Mouse (Mus musculus) stomach, postnatal 0 days (tissue): ENCODE data around the gene Rbm15. TPM values are rescaled to one million over a fixed set of nuclear protein-coding genes. Genes with fewer than 3 reads are reported as not detected.

Experiments
- ATAC-seq: fragments of 200-750 bp; cut with Nextera tagmentation; 2 replicates; pipeline ENCODE4 v1.8.0; 2017; ENCODE audit not compliant: low FRiP score, low TSS enrichment
- DNase-seq: peaks from one replicate; pipeline ENCODE4 v3.0.0-alpha.2; 2016; ENCODE audit warnings: low spot score
- H3K27ac ChIP-seq: fragments of 300-500 bp; sonication (generic); replicated peaks from 2 replicates; pipeline ENCODE4 v1.5.1; 2014; ENCODE audit warnings: mild to moderate bottlenecking, control low read depth
- H3K27me3 ChIP-seq: fragments of 300-500 bp; sonication (generic); 2 replicates; pipeline ENCODE4 v1.6.1; 2014; ENCODE audit warnings: low read length; ENCODE audit not compliant: control insufficient read depth, insufficient read depth
- H3K36me3 ChIP-seq: fragments of 300-500 bp; sonication (generic); 2 replicates; pipeline ENCODE4 v1.6.1; 2014; ENCODE audit warnings: low read length, mixed read lengths; ENCODE audit not compliant: control insufficient read depth, insufficient read depth
- H3K4me1 ChIP-seq: fragments of 300-500 bp; sonication (generic); replicated peaks from 2 replicates; pipeline ENCODE4 v1.6.1; 2014; ENCODE audit warnings: antibody characterized with exemption; ENCODE audit not compliant: control insufficient read depth, insufficient read depth
- H3K4me2 ChIP-seq: fragments of 300-500 bp; sonication (generic); replicated peaks from 2 replicates; pipeline ENCODE4 v1.6.1; 2014; ENCODE audit warnings: low read depth, mild to moderate bottlenecking, control low read depth, moderate library complexity
- H3K4me3 ChIP-seq: fragments of 300-500 bp; sonication (generic); 2 replicates; pipeline ENCODE4 v1.5.1; 2014; ENCODE audit warnings: low read depth, low read length, control low read depth
- H3K9ac ChIP-seq: fragments of 300-500 bp; sonication (generic); 2 replicates; pipeline ENCODE4 v1.6.1; 2014; ENCODE audit warnings: mild to moderate bottlenecking, low read length, control low read depth, mixed read lengths
- H3K9me3 ChIP-seq: fragments of 300-500 bp; sonication (generic); 2 replicates; pipeline ENCODE4 v1.6.1; 2016; ENCODE audit warnings: low read length; ENCODE audit not compliant: control insufficient read depth
- CTCF ChIP-seq: IDR thresholded peaks from 2 replicates; pipeline ENCODE4 v1.5.1; 2016; ENCODE audit warnings: antibody characterized with exemption, low read depth, mild to moderate bottlenecking, moderate library complexity
- EP300 ChIP-seq: optimal IDR thresholded peaks from 2 replicates; pipeline ENCODE3; 2016; ENCODE audit warnings: antibody characterized with exemption
- WGBS: fragments of 180-500 bp; shearing (Covaris S2); extraction: QIAGEN DNeasy Blood & Tissue Kit; methylation state at CpG from one replicate; pipeline ENCODE4 v1.1.7; 2014; 5-methylcytosine and 5-hydroxymethylcytosine counted together
- polyA plus RNA-seq: library from polyadenylated mRNA; unstranded; fragments of >200 nt; fragmentation: Nextera tagmentation; extraction: Ambion mirVana; gene quantifications from 2 replicates; pipeline ENCODE4 v1.2.1, GENCODE M21; 2015

Rbm15 gene
- polyA plus RNA-seq, 1 experiment from 2014 or later = 6.0 TPM

DNA sequence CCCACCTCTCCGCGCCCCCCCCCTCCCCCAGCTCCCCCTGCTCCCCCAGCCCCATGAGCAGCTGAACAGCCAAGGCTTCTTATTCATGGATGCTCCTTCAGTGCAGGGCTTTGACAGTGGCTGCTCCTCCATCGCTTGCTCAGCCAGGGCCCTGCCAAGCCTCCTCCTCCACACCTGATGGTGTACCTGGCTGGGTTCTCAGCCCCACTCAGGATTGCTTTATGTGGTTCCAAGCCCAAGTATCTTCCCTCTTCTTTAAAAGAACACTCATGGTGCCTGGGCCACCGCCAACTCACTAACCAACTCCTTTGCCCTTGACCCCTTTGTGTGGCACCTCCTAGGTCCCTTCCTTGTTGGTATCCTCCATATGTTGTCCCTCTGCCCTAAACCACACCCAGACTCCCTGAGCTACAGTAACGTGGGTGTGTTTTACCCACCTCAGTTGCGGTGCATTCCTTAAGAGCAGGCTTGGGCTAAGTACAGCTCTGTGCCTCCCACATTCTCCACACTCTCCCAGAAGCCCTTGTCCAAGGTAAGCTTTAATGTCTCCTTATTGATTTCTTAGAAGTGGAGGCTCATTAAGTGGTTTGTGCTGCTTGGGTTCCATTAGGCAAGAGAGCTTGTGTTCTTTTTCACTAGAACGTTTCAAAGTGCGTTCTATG is 34.6 kb upstream of the Rbm15 start:
- Histone ChIP-seq H3K4me2 (no peak overlapping the region), H3K4me1 (no peaks in the 10 kb centered on the region), H3K27me3 (no peaks in the 10 kb centered on the region), H3K4me3 (no peak overlapping the region), H3K9me3 (no peaks in the 10 kb centered on the region), H3K36me3 (no peaks in the 10 kb centered on the region), H3K9ac (no peak overlapping the region), H3K27ac (no peak overlapping the region)
- DNase-seq (no peak), ATAC-seq (no peak)
- 60% methylated on average over 8 of the region's 8 CpGs for WGBS
- no peak for TF ChIP-seq CTCF
- no peak for TF ChIP-seq EP300

DNA sequence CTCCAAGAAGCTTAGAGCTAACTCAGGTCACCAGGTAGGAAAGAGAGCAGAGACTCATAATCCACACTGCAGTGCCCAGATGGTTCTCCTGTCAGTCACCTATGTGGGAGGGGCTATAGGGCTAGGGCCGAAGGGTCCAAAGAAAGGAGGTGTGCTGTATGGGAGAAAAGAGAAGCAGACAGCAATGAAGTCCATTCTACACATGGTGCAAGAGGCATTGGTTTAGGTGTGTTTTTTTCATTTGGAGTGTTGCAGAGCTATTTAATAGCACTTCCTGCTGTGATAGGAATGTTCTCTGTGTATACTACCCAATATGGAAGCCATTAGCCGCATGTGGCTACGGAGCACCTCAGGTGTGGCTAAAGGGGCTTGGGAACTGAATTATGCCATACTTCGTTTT is 31.9 kb upstream of the Rbm15 start:
- WGBS = 90% methylated on average over 4 of the region's 4 CpGs
- H3K4me1 ChIP-seq = no peaks in the 10 kb centered on the region
- ATAC-seq (no peak), DNase-seq (no peak)
- no peak overlapping the region for H3K27ac ChIP-seq
- no peaks in the 10 kb centered on the region for H3K36me3 ChIP-seq
- H3K9ac ChIP-seq = no peak overlapping the region
- H3K9me3 ChIP-seq = no peaks in the 10 kb centered on the region
- H3K27me3 ChIP-seq = no peaks in the 10 kb centered on the region
- no peak overlapping the region for H3K4me3 ChIP-seq
- TF ChIP-seq CTCF (no peak), EP300 (no peak)
- H3K4me2 ChIP-seq = no peak overlapping the region

DNA sequence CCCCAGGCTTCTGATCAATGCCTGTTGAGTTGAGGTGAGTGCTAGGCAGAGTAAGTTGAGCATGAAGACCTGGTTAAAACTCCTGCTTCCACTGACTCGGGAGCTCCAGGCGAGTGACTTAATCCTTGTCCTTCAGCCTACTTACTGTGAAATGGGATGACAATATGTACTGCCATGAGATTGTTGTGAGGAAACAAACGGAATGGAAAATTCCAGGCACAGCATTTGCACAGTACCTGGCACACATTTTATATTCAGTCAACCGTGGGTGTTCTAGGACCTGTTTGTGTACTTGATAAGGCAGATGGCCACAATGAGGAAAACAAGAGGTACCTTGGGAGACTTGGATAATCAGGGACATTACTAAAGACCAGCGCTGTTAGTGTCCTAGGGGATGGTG is 29.9 kb upstream of the Rbm15 start:
- TF ChIP-seq EP300 (no peak), CTCF (no peak)
- ATAC-seq (no peak), DNase-seq (no peak)
- Histone ChIP-seq H3K4me2 (no peak overlapping the region), H3K4me3 (no peak overlapping the region), H3K4me1 (no peaks in the 10 kb centered on the region), H3K36me3 (no peaks in the 10 kb centered on the region), H3K9me3 (no peaks in the 10 kb centered on the region), H3K27me3 (no peaks in the 10 kb centered on the region), H3K27ac (no peak overlapping the region), H3K9ac (no peak overlapping the region)
- 80% methylated on average over 5 of the region's 5 CpGs for WGBS

DNA sequence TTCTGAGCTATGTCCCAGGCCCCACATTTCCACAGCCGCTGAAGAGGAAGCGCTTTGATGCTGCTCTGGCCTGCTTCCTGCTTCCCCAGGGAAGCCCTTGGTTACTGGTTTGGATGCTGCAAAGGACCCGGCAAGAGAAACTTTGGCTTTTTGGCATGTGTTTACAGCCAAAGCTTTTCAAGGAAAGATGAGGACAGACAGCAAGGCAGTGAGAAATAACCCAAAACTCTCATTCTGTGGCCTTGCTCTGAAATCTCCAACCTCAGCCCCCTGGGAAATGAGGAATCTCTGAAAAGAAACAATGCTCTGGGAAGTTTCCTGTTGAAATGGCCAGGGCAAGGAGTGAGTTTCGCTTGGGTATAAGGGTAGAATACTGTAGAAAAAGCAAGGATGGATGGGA is 26.9 kb upstream of the Rbm15 start:
- Histone ChIP-seq H3K9ac (no peak overlapping the region), H3K4me1 (no peaks in the 10 kb centered on the region), H3K27ac (no peak overlapping the region), H3K4me3 (no peak overlapping the region), H3K9me3 (no peaks in the 10 kb centered on the region), H3K27me3 (no peaks in the 10 kb centered on the region), H3K4me2 (no peak overlapping the region), H3K36me3 (no peaks in the 10 kb centered on the region)
- DNase-seq (no peak), ATAC-seq (no peak)
- TF ChIP-seq CTCF (no peak), EP300 (no peak)
- 69% methylated on average over 4 of the region's 4 CpGs for WGBS

DNA sequence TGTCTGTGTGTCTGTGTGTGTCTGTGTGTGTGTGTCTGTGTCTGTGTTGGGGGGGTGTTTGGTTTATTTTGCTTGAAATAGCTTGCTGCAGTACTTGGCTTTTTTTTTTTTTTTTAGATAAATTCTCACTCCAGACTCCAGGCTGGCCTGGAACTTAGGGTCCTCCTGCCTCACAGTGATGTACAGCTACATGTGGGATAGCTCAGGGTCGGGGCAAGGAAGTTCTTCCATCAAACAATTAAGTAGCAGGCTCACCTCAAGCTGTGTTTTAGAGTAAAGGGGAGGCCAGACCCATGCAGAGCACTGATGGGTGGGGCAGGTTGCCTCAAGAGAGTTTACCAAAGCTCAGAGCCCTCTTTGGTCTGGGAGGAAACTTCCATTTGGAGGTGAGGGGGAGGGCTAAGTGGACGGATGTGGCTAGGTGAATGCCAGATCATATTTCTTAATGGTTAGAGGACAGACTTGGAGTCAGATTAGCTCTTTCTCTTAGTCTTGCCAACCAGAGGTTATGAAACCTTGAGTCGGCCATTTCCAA is 24.3 kb upstream of the Rbm15 start:
- ATAC-seq = no peak
- Histone ChIP-seq H3K4me2 (no peak overlapping the region), H3K27me3 (no peaks in the 10 kb centered on the region), H3K4me3 (no peak overlapping the region), H3K9me3 (no peaks in the 10 kb centered on the region), H3K9ac (no peak overlapping the region), H3K4me1 (no peaks in the 10 kb centered on the region), H3K36me3 (no peaks in the 10 kb centered on the region), H3K27ac (no peak overlapping the region)
- no peak for TF ChIP-seq CTCF
- TF ChIP-seq EP300 = no peak
- DNase-seq = no peak
- 59% methylated on average over 3 of the region's 3 CpGs for WGBS

DNA sequence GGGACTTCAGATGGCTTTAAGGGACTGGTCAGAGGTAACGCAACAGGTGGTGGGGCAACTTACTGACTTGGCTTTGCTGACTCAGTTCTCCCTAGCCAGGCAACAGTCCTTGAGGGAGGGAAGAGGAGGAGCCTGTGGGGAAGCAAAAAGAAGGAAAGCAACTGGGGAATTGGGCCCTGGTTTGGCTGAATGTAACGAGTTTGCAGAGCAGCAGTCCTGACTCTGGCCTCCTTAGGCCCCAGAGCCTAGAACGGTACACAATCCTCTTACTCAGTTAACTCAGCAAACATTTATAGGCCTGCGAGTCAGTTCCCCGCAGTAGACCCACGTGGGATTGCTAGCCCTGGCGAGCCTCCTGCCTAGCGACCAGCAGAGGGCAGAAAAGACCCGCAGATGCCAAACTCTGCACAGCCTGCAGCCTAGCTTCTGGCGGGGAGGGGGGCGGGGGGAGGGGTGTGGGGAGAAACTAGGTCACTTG is 23.5 kb upstream of the Rbm15 start:
- no peak overlapping the region for H3K9ac ChIP-seq
- no peaks in the 10 kb centered on the region for H3K4me1 ChIP-seq
- no peaks in the 10 kb centered on the region for H3K9me3 ChIP-seq
- TF ChIP-seq EP300 (no peak), CTCF (peak; percentile 80)
- DNase-seq = peak; percentile 85
- 3% methylated on average over 11 of the region's 11 CpGs for WGBS
- no peaks in the 10 kb centered on the region for H3K36me3 ChIP-seq
- H3K27me3 ChIP-seq = no peaks in the 10 kb centered on the region
- ATAC-seq = peak; percentile 94
- no peak overlapping the region for H3K27ac ChIP-seq
- H3K4me2 ChIP-seq = peak overlapping the region; percentile 31
- no peak overlapping the region for H3K4me3 ChIP-seq
